Mouse (Mus musculus) spleen, adult 2 months (tissue): ENCODE measurements around the gene Mreg.

Experiments used
- CTCF ChIP-seq: fragments of 200-500 bp; IDR thresholded peaks from 2 replicates; pipeline ENCODE4 v1.5.1; 2011; ENCODE audit warnings: mild to moderate bottlenecking, inconsistent platforms; ENCODE audit not compliant: insufficient read depth, insufficient read length, insufficient replicate concordance; ENCODE audit errors: extremely low read depth
- POLR2A ChIP-seq: fragments of 200-500 bp; IDR thresholded peaks from 2 replicates; pipeline ENCODE4 v1.6.1; 2011; ENCODE audit warnings: low read depth, low read length, inconsistent platforms

GRCm38 (mm10) chr1:72213954-72214353, 1.8 kb upstream of the Mreg start:
- no peak for TF ChIP-seq CTCF
- TF ChIP-seq POLR2A: no peak
